Mouse (Mus musculus) urinary bladder, postnatal 4 days (tissue): Measurements from ENCODE around the gene C5ar1.

Experiments
- DNase-seq, 2 experiments: peaks; one replicate each; pipeline ENCODE4 v3.0.0; 2021 to 2022; ENCODE audit warnings: low spot score in 2 of 2

Gene C5ar1

GRCm38 (mm10) chr7:16229869-16230268, 29.5 kb downstream of the C5ar1 start:
- no peak for DNase-seq

- peak; percentile 92 to 94 for DNase-seq
Measured at GRCm38 (mm10) chr7:16221582-16222272, 37.6 kb downstream of the C5ar1 start, which contains the start of gene Dhx34. Gene Dhx34, minus strand, starts transcription at chr7:16222037.

GRCm38 (mm10) chr7:16213986-16214385, 45.4 kb downstream of the C5ar1 start:
- DNase-seq: no peak

- DNase-seq: no peak
Measured at GRCm38 (mm10) chr7:16213196-16213595, 46.1 kb downstream of the C5ar1 start.

GRCm38 (mm10) chr7:16210862-16211365, 48.4 kb downstream of the C5ar1 start:
- DNase-seq: no peak

GRCm38 (mm10) chr7:16208781-16209665, 50.3 kb downstream of the C5ar1 start:
- DNase-seq: no peak

- no peak for DNase-seq
Measured at GRCm38 (mm10) chr7:16207496-16207895, 51.8 kb downstream of the C5ar1 start.

- no peak for DNase-seq
Measured at GRCm38 (mm10) chr7:16207076-16207475, 52.3 kb downstream of the C5ar1 start.

- DNase-seq: no peak
Measured at GRCm38 (mm10) chr7:16204791-16205190, 54.5 kb downstream of the C5ar1 start.

GRCm38 (mm10) chr7:16203505-16203903, 55.8 kb downstream of the C5ar1 start:
- no peak for DNase-seq

GRCm38 (mm10) chr7:16202756-16203504, 56.4 kb downstream of the C5ar1 start:
- no peak for DNase-seq

- no peak for DNase-seq
Measured at GRCm38 (mm10) chr7:16201136-16201535, 58.2 kb downstream of the C5ar1 start.

GRCm38 (mm10) chr7:16198540-16198939, 60.8 kb downstream of the C5ar1 start:
- DNase-seq: no peak

- DNase-seq: no peak
Measured at GRCm38 (mm10) chr7:16197166-16197565, 62.2 kb downstream of the C5ar1 start.
